Mouse (Mus musculus) embryo, embryonic 11 days (tissue): ENCODE measurements around the gene B430305J03Rik.

Source experiments
- DNase-seq: peaks from one replicate; pipeline ENCODE4 v3.0.0-alpha.2; 2015

B430305J03Rik gene

GRCm38 (mm10) chr3:61365779-61366373 is at the start of gene B430305J03Rik:
Gene B430305J03Rik (minus strand): TSS chr3:61365951.
- DNase-seq = peak; percentile 41

- DNase-seq = no peak
Observed at GRCm38 (mm10) chr3:61409683-61410082, 43.9 kb upstream of the B430305J03Rik start.

GRCm38 (mm10) chr3:61406921-61407320 is 41.2 kb upstream of the B430305J03Rik start:
- DNase-seq = no peak

GRCm38 (mm10) chr3:61400823-61401387 is 35.2 kb upstream of the B430305J03Rik start:
- no peak for DNase-seq

- no peak for DNase-seq
Observed at GRCm38 (mm10) chr3:61396728-61397127, 31.0 kb upstream of the B430305J03Rik start.

GRCm38 (mm10) chr3:61395382-61395781 is 29.6 kb upstream of the B430305J03Rik start:
- DNase-seq = no peak

GRCm38 (mm10) chr3:61393520-61393919 is 27.8 kb upstream of the B430305J03Rik start:
- no peak for DNase-seq

- no peak for DNase-seq
Observed at GRCm38 (mm10) chr3:61392881-61393280, 27.1 kb upstream of the B430305J03Rik start.

- no peak for DNase-seq
Observed at GRCm38 (mm10) chr3:61391564-61391963, 25.8 kb upstream of the B430305J03Rik start.

GRCm38 (mm10) chr3:61386368-61386767 is 20.6 kb upstream of the B430305J03Rik start:
- DNase-seq = no peak

GRCm38 (mm10) chr3:61376001-61376400 is 10.2 kb upstream of the B430305J03Rik start:
- DNase-seq = no peak

- DNase-seq = no peak
Observed at GRCm38 (mm10) chr3:61368446-61368845, 2.7 kb upstream of the B430305J03Rik start.

GRCm38 (mm10) chr3:61364978-61365778 is 573 bp downstream of the B430305J03Rik start:
- DNase-seq = peak; percentile 70

GRCm38 (mm10) chr3:61364661-61364977 is 1.1 kb downstream of the B430305J03Rik start:
- DNase-seq = no peak

- peak; percentile 96 for DNase-seq
Observed at GRCm38 (mm10) chr3:61363989-61364660, 1.6 kb downstream of the B430305J03Rik start.

- DNase-seq = peak; percentile 96
Observed at GRCm38 (mm10) chr3:61363161-61363988, 2.4 kb downstream of the B430305J03Rik start.

- DNase-seq = no peak
Observed at GRCm38 (mm10) chr3:61362821-61363160, 3.0 kb downstream of the B430305J03Rik start.

- no peak for DNase-seq
Observed at GRCm38 (mm10) chr3:61361338-61361737, 4.4 kb downstream of the B430305J03Rik start, which contains the start of gene Rap2b. Gene Rap2b (plus strand): TSS chr3:61361638.

GRCm38 (mm10) chr3:61358756-61359293 is 6.9 kb downstream of the B430305J03Rik start:
- DNase-seq = no peak

GRCm38 (mm10) chr3:61358107-61358506 is 7.6 kb downstream of the B430305J03Rik start:
- DNase-seq = no peak

GRCm38 (mm10) chr3:61355464-61355863 is 10.3 kb downstream of the B430305J03Rik start:
- DNase-seq = no peak

GRCm38 (mm10) chr3:61349433-61349832 is 16.3 kb downstream of the B430305J03Rik start:
- no peak for DNase-seq
